Mouse (Mus musculus): Measurements from ENCODE around the gene Ube2z. TPM values are rescaled to one million over a fixed set of nuclear protein-coding genes. Genes with fewer than 3 reads are reported as not detected.
A peak's percentile ranks its signal among the peaks of the same experiment; 100 is the strongest.

The Ube2z gene
- total RNA-seq, 2 experiments from 2014 or later, result 31.9 to 36.8 TPM

DNA sequence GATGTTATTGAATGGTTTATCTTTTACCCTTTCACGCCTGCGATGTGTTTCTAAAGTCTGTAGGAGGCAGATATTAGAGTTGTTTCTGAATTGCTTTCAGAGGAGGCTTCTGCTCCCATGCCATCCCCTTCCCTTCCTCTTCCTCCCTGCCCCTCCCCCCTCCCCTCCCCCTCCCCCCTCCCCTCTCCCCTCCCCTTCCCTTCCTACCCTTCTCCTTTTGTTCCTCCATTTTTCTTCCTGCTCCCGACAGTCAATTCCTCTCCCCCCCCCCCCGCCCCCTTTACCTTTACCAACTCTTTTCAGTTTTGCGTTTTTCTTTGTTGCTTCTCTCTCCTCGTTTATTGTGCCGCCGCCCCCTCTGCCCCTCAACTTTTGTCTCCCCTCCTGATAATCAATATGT is 53.2 kb downstream of the Ube2z start:
- DNase-seq, result no peak
- intact Hi-C loops (cut with DNase I), result no loop called here

DNA sequence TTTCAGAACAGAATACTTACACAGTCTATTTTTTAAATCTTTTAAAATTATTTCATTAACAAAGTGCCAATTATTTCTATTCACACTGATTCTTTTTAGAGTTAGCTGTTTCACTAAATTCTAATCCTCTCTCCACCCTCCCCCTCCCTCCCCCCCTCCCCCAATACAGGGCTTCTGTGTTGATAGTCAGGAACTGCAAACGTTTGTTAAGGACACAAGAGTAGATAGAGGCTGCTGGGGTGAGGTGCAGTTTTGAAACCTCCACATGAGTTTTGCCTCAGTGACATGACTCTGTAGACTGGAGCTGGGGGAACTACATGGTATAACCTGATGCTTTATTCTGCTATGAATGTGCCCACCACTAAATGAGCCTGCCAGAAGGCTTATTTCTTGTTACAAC is 56.4 kb downstream of the Ube2z start:
- DNase-seq, result no peak
- intact Hi-C loops (cut with DNase I), result loop anchor here (5.0 kb wide), 2 partner anchors 193 to 283 kb away; partner anchors contain the start of gene Hoxb6

DNA sequence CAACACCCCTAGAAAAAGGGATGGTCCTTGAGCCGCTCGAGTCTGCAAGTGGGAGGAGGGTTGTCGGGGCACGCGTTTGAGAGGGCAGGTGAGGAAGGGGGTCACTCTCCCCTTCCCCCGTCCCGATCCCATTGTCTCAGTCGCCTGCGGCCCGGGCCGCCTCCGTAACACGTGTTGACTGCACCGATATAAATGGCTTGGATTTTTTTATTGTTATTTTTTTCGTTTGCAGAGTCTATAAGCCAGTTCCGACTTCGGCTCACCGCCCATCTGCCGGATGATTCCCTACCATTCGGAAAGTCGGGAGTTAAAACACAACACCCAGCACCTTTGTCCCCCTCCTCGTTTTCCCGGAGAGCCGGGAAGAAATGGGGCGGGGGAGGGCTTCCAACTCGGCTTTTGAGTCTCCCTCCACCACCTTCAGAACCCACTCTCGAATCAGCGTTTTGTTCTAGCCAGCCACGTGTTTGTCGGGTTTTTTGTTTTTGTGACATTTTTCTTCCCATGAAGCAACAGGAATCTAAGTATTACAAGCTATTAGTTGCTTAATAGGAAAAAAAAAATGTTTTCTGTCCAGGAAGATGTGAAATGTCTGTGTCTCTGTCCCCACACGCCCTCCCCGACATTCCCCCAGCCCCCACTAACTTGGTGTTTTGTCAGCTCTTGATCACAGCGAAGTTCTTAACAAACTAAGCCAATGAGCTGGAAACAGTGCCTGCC is 57.5 kb downstream of the Ube2z start:
- intact Hi-C loops (cut with DNase I), result loop anchor here (5.0 kb wide), 2 partner anchors 195 to 285 kb away; partner anchors contain the start of gene Hoxb6
- DNase-seq, result peak; percentile 19 to 25

DNA sequence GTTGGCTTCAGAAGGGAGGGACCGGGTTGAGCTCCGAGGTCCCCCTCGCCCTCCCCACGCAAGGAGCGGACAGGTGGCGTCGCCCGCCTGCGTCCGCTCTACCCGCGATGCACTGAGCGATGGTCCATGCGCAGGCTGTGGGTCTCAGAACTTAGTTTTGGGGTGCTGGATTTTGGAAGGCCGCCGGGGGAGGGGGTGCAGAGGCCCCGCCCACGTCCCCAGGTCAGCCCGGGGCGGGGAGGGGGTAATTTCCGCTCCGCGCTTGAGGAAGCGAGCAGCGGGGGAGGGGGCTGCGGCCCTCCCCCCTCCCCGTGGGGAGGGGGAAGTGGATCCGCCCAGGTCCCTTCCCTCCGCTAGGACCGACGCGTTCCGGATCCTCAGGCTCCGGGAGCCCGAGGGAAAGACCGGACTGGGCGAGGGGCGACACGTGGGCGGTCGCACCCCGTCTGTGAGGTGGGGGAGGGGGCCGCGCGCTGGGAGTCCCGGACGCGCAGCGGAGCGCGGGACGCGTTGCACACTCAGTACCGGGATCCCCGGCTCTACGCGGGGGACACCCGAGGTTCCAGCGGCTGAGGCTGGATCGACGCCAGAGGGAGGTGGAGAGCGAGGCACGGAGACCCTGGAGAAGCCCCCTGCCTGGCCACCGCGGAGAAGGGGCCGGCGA is 58.2 kb downstream of the Ube2z start:
- intact Hi-C loops (cut with DNase I), result loop anchor here (5.0 kb wide), 2 partner anchors 195 to 285 kb away; partner anchors contain the start of gene Hoxb6
- peak; percentile 36 to 42 for DNase-seq

DNA sequence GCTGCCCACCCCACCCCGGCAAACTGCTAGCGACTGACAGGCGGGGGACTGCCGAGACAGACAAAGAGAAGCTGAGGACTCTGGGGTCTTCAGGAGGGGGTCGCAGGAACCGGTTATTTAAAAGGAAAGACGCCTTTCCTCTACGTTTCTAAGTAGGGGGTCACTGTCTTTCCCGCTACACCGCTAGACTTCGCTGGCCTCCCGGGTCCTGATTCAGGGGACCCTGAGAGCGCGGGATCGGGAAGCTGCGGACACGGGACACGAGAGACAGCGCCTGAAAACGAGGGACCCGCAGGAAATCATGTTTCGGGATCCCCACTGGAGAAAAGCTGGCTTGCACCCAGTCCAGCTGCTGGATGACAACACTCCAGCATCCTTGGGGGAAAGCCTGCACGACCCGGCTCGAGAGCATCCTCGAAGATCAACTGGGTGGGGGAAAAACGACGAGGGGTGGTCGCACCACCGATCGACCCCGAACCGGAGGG is 58.8 kb downstream of the Ube2z start:
- peak; percentile 21 to 38 for DNase-seq
- intact Hi-C loops (cut with DNase I), result loop anchor here (5.0 kb wide), 2 partner anchors 196 to 286 kb away; partner anchors contain the start of gene Hoxb6

DNA sequence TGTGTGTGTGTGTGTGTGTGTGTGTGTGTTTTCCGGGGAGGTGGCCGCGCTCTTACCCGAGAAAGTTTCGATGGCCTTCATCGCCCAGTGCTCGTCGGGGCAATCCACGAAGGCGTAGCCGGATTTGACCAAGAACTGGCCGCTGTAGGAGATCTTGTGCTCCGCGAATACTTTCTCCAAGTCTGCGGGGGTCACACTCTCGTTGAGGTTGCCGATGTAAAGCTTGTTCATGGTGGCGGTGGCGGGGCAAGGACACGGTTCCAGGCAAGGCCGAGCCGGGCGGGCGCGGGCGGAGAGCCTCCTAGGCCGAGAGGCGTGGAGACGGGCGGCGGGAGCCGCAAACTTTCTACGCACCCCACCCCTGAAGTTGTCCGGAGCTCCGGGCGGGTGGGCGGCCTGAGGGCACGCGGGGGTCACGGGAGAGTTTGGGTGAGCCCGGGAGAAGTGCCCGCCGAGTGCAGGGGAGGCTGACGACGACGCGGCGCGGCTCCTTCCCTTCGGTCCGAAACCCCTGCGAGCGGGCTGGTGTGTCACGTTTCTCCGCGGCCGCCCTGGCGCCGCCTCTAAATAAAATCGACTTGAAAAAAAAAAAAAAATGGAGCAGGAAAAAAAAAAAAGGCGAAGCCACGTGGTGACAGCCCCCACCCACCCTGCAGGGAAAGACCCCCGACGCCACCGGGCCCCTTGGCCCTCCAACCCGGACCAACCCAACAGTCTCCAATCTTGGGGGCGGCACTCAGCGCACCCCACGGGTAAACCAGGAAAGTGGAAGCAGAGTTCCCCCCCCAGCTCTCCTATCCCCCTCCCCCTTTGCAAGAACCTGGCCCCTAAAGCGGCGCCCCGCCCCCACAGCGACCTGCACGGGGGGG is 59.6 kb downstream of the Ube2z start, which contains the start of gene Igf2bp1:
TSS of gene Igf2bp1 (minus strand) at position 538 of the 869 bp plus-strand sequence.
- intact Hi-C loops (cut with DNase I), result loop anchor here (5.0 kb wide), 2 partner anchors 197 to 287 kb away; partner anchors contain the start of gene Hoxb6

DNA sequence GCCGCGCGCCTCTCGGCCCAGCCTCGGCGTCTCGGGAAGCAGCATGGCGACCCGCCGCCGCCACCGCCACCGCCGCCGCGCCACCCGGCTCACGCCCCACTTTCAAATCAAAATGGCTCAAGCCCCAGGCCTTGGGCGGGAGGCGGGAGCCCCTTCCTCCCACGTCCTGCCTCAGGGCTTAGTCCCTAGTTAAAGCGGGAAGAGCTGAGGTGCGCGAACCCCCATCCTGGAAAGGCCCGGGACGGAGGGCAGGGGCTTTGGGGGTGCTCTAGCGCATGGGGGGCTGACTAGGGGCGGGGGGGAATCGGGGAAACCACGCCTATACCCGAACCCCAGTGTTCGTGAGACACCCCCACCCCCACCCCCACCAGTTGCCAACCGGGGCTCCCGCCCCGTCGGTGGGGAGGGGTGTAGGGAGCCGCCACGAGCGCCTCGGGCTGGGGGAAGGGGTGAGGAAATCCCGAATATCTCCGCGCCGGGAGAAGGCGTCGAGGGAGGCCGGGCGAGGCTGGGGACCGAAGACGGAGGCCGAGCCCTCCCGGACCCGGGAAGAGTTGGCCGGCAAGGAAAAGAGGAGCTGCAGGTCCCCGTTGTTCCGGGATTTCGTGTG is 60.3 kb downstream of the Ube2z start:
- intact Hi-C loops (cut with DNase I), result loop anchor here (5.0 kb wide), 2 partner anchors 197 to 287 kb away; partner anchors contain the start of gene Hoxb6
- peak; percentile 15 to 27 for DNase-seq

More for the DNA sequence above, 59.6 kb downstream of the Ube2z start, which contains the start of gene Igf2bp1:
- peak; percentile 51 to 53 for DNase-seq

DNA sequence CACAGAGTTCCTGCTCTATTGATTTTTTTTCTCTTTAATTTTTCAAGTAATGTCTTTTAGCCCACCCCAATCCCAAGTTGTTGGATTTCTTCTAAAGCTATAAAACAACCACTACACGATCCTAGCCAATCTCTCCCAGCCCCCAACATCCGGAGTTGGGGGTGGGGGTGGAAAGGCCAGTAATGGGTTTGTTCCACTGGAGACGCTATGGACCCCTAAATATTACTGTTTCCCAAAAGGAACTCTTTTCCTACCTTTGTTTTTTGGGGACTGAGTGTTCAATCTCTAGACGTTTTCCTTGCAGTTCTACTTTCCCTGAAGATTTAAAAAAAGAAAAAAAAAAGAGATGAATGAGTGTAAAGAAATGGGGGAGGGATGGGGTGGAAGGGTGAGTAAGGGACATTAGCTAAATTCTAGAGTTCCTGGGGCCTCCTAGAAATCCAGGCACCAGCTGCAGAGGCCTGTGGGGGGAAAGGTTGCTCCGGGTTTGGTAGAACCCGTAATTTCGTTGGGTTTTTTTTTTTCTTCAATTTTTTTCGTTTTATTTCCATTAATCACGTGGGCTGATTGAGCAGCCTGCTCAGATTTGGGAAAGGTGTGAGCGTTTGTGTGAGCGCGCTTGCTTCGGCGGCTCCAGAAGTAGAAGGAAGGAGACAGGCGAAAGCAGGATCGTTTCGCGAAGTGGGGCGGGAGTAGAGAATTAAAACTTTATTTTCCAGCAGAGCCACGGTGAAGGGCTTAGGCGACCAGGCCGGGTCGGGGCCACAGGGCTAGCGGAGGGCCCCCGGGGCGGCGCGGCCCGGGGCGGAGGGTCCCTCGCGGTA is 61.0 kb downstream of the Ube2z start:
- DNase-seq, result peak in 1 of 2 experiments; percentile 25
- intact Hi-C loops (cut with DNase I), result no loop called here

DNA sequence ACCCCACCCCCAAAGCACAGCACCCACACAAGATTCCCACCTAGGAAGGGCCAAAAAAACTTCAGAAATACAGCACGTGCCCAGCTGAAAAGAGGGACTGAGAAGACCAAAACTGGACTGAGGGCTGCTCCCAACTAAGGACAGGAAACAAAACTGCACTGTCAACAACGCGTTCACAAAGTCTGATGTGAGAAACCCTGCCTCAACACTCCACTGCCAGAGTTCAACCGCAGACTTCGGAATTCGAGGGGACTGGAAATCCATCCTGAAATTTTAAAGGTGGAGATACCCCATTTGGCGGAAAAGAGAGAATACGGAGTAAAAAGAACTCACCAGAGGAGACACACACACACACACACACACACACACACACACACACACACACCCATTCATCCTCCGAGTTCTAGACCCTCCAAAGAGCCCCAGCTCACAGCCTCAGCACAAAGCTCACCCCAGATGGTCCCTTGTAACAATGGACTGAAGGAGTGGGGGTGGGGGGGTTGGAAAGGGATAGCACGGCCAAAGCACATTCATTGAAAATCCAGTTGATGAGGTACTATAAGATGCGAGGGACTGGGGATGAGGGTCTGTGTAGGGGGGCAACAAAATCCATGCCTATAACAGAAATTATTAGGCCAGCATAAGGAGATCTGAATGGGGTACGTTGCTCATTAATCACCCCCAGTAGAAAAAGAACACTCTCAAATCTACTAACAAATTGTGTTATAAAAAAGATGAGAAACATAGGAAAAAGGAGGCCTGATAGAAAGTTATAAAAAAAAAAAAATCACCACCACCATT is 61.9 kb downstream of the Ube2z start:
- intact Hi-C loops (cut with DNase I), result no loop called here
- DNase-seq, result no peak

Other genes with a start within 250 kb of the Ube2z start
- gene Phospho1, start 240.9 kb downstream of the Ube2z start, total RNA-seq (2021), result 100 to 1,000 TPM; 172 to 179 TPM
- 10 to 100 TPM; 18.3 to 20.0 TPM for gene Gngt2, start 228.2 kb downstream of the Ube2z start, total RNA-seq (2021)
- gene Abi3, start 222.9 kb downstream of the Ube2z start, total RNA-seq (2021), result 10 to 100 TPM; 20.7 to 21.0 TPM
- gene B4galnt2, start 150.5 kb downstream of the Ube2z start, total RNA-seq (2021), result not detected
- under 1 TPM; 0.46 to 0.76 TPM for gene Igf2bp1, start 59.4 kb downstream of the Ube2z start, total RNA-seq (2021)
- gene Gip, start 40.8 kb downstream of the Ube2z start, total RNA-seq (2021), result not detected
- 10 to 100 TPM; 45.8 to 51.2 TPM for gene Snf8, start 30.5 kb downstream of the Ube2z start, total RNA-seq (2021)
- 1,000 to 10,000 TPM; 3,151 to 3,310 TPM for gene Atp5g1, start 10.3 kb upstream of the Ube2z start, total RNA-seq (2021)
- not detected for gene Calcoco2, start 46.6 kb upstream of the Ube2z start, total RNA-seq (2021)
- under 1 TPM in 1 of 2 experiments, not detected in 1; 0.07 TPM for gene Ttll6, start 68.4 kb upstream of the Ube2z start, total RNA-seq (2021)
- gene Hoxb13, start 128.9 kb upstream of the Ube2z start, total RNA-seq (2021), result not detected
- gene Hoxb9, start 206.1 kb upstream of the Ube2z start, total RNA-seq (2021), result not detected
- gene Hoxb8, start 216.5 kb upstream of the Ube2z start, total RNA-seq (2021), result not detected
- not detected for gene Hoxb7, start 221.2 kb upstream of the Ube2z start, total RNA-seq (2021)
- not detected for gene Hoxb6, start 227.1 kb upstream of the Ube2z start, total RNA-seq (2021)
- under 1 TPM; 0.19 to 0.22 TPM for gene Hoxb5, start 237.9 kb upstream of the Ube2z start, total RNA-seq (2021)

All from heart, postnatal 14 days (tissue).